Mouse (Mus musculus): ENCODE data around the gene Map3k20. TPM values are rescaled to one million over a fixed set of nuclear protein-coding genes. Genes with fewer than 3 reads are reported as not detected.

Map3k20 gene
- polyA plus RNA-seq, 1 experiment from 2014 or later = 4.8 TPM

DNA sequence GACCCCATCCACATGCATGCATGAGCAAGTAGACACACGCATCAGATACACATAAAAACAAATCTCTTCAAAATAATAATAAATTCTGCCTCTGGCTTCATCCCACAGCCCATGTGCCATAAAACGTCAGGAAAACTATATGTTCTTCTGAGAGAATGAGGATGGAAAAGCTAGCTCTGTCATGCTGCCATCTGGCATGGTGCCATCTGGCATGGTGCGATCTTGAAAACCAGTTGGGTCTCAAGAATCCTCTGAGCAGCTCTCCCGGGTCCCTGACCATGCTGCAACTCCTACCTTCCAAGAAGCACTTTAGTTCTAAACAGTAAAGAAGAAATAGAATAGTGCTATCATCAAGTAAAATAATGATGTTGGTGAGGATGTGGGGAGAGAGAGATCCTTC lies 106.9 kb downstream of the Map3k20 start:
- 81% methylated on average over 4 of the region's 4 CpGs for WGBS (ENCODE audit: insufficient replicate concordance)
- Histone ChIP-seq H3K4me2 (ENCODE audit: low read depth, low read length) (no peak overlapping the region), H3K36me3 (replicated peaks; ENCODE audit: insufficient read depth, low read length) (no peaks in the 10 kb centered on the region), H3K27me3 (ENCODE audit: insufficient read depth, low read length) (no peaks in the 10 kb centered on the region), H3K4me1 (ENCODE audit: insufficient read depth) (no peaks in the 10 kb centered on the region), H3K9ac (replicated peaks) (no peak overlapping the region), H3K27ac (ENCODE audit: low read depth) (no peak overlapping the region), H3K9me3 (ENCODE audit: low read length) (no peaks in the 10 kb centered on the region), H3K4me3 (ENCODE audit: low read depth, low read length) (no peak overlapping the region)
- DNase-seq (no peak), ATAC-seq (no peak)
- TF ChIP-seq CTCF (IDR thresholded peaks at IDR 0.05; ENCODE audit: low read depth) (no peak), EP300 (IDR thresholded peaks at IDR 0.05; ENCODE audit: low read depth) (no peak)

- Histone ChIP-seq H3K9ac (replicated peaks) (no peak overlapping the region), H3K4me3 (ENCODE audit: low read depth, low read length) (no peak overlapping the region), H3K27me3 (ENCODE audit: insufficient read depth, low read length) (no peaks in the 10 kb centered on the region), H3K4me2 (ENCODE audit: low read depth, low read length) (no peak overlapping the region), H3K27ac (ENCODE audit: low read depth) (no peak overlapping the region), H3K36me3 (replicated peaks; ENCODE audit: insufficient read depth, low read length) (no peaks in the 10 kb centered on the region), H3K4me1 (ENCODE audit: insufficient read depth) (no peaks in the 10 kb centered on the region), H3K9me3 (ENCODE audit: low read length) (no peaks in the 10 kb centered on the region)
- DNase-seq (no peak), ATAC-seq (no peak)
- WGBS (ENCODE audit: insufficient replicate concordance) = 88% methylated on average over 6 of the region's 6 CpGs
- TF ChIP-seq CTCF (IDR thresholded peaks at IDR 0.05; ENCODE audit: low read depth) (no peak), EP300 (IDR thresholded peaks at IDR 0.05; ENCODE audit: low read depth) (no peak)
Measured at GRCm38 (mm10) chr2:72396934-72397333, 111.5 kb downstream of the Map3k20 start.

DNA sequence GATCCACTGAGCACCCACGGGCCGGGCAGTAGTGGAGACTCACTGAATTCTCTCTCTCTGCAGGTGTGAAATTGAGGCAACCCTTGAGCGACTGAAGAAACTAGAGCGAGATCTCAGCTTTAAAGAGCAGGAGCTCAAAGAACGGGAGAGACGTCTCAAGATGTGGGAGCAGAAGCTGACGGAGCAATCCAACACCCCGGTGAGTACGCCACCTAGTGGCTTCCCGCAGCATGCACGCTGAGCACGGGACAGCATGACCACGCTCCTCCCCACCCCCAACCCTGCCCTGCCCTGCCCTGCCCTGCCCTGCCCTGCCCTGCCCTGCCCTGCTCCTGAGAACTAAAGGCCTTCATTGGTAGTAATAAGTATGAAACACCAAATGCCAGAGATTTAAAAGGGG lies 112.8 kb downstream of the Map3k20 start:
- Histone ChIP-seq H3K36me3 (replicated peaks; ENCODE audit: insufficient read depth, low read length) (peaks cover 5% of the 10 kb centered on the region; the same call in 1 of the 2 replicates), H3K9me3 (ENCODE audit: low read length) (no peaks in the 10 kb centered on the region), H3K4me3 (ENCODE audit: low read depth, low read length) (no peak overlapping the region), H3K4me2 (ENCODE audit: low read depth, low read length) (no peak overlapping the region), H3K27ac (ENCODE audit: low read depth) (no peak overlapping the region), H3K9ac (replicated peaks) (no peak overlapping the region), H3K27me3 (ENCODE audit: insufficient read depth, low read length) (no peaks in the 10 kb centered on the region), H3K4me1 (ENCODE audit: insufficient read depth) (no peaks in the 10 kb centered on the region)
- ATAC-seq (peak; percentile 88), DNase-seq (peak; percentile 83)
- 21% methylated on average over 13 of the region's 13 CpGs for WGBS (ENCODE audit: insufficient replicate concordance)
- TF ChIP-seq CTCF (IDR thresholded peaks at IDR 0.05; ENCODE audit: low read depth) (peak; percentile 78), EP300 (IDR thresholded peaks at IDR 0.05; ENCODE audit: low read depth) (no peak)

DNA sequence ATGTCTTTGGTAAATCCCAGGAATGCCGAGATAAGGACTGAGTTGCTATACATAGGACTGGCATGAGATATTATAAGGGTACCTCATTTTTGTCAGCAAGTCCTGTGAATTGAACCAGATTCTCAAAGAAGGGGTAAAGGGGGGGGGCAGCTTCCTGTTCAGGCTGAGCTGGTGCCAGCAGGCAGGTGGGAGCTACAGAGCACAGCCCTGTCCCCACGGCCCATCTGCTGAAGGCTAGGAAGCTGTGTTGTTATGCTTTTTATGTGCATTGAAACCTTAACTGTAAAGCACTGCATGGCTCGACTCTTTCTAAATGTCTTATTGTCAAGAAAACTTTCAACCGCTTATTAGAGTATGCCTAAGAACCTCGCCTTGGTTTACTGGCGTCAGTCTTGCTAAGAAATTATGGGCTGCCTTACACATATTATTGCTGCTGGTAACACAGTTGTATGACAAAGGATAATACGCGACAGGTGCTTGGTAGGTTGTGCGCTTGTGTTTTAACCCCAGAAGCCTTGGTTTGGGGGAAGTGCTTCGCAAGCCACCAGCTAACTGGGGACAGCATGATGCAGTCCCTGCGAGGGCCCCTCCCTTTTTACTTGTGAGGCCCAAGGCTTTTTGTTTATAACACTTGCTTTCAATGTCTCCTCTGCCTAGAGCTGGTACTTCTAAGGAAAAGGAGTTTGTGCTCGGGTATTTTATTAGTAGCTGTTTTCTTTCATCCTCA lies 114.2 kb downstream of the Map3k20 start:
- DNase-seq (peak; percentile 33), ATAC-seq (peak; percentile 67)
- Histone ChIP-seq H3K9me3 (ENCODE audit: low read length) (no peaks in the 10 kb centered on the region), H3K4me3 (ENCODE audit: low read depth, low read length) (no peak overlapping the region), H3K27ac (ENCODE audit: low read depth) (peak overlapping the region; percentile 64), H3K4me2 (ENCODE audit: low read depth, low read length) (no peak overlapping the region), H3K9ac (replicated peaks) (no peak overlapping the region), H3K27me3 (ENCODE audit: insufficient read depth, low read length) (no peaks in the 10 kb centered on the region), H3K36me3 (replicated peaks; ENCODE audit: insufficient read depth, low read length) (peaks cover 10% of the 10 kb centered on the region; the same call in 1 of the 2 replicates), H3K4me1 (ENCODE audit: insufficient read depth) (no peaks in the 10 kb centered on the region)
- WGBS (ENCODE audit: insufficient replicate concordance) = 74% methylated on average over 12 of the region's 12 CpGs
- no peak for TF ChIP-seq CTCF (IDR thresholded peaks at IDR 0.05; ENCODE audit: low read depth)
- no peak for TF ChIP-seq EP300 (IDR thresholded peaks at IDR 0.05; ENCODE audit: low read depth)

- no peak for TF ChIP-seq EP300 (IDR thresholded peaks at IDR 0.05; ENCODE audit: low read depth)
- TF ChIP-seq CTCF (IDR thresholded peaks at IDR 0.05; ENCODE audit: low read depth) = no peak
- Histone ChIP-seq H3K9ac (replicated peaks) (no peak overlapping the region), H3K4me3 (ENCODE audit: low read depth, low read length) (no peak overlapping the region), H3K4me1 (ENCODE audit: insufficient read depth) (no peaks in the 10 kb centered on the region), H3K27ac (ENCODE audit: low read depth) (no peak overlapping the region), H3K36me3 (replicated peaks; ENCODE audit: insufficient read depth, low read length) (peaks cover 11% of the 10 kb centered on the region; the same call in 1 of the 2 replicates), H3K4me2 (ENCODE audit: low read depth, low read length) (no peak overlapping the region), H3K27me3 (ENCODE audit: insufficient read depth, low read length) (no peaks in the 10 kb centered on the region), H3K9me3 (ENCODE audit: low read length) (no peaks in the 10 kb centered on the region)
- ATAC-seq (no peak), DNase-seq (no peak)
- WGBS (ENCODE audit: insufficient replicate concordance) = 79% methylated on average over 9 of the region's 9 CpGs
Measured at GRCm38 (mm10) chr2:72401290-72401689, 115.9 kb downstream of the Map3k20 start.

GRCm38 (mm10) chr2:72405621-72406555 lies 120.5 kb downstream of the Map3k20 start:
- H3K27ac ChIP-seq (ENCODE audit: low read depth) = peak overlapping the region; percentile 32; the same call in 1 of the 2 replicates
- H3K9me3 ChIP-seq (ENCODE audit: low read length) = no peaks in the 10 kb centered on the region
- no peak overlapping the region for H3K4me3 ChIP-seq (ENCODE audit: low read depth, low read length)
- DNase-seq = no peak
- WGBS (ENCODE audit: insufficient replicate concordance) = 71% methylated on average over 12 of the region's 12 CpGs
- no peak overlapping the region for H3K4me2 ChIP-seq (ENCODE audit: low read depth, low read length)
- ATAC-seq = no peak
- H3K27me3 ChIP-seq (ENCODE audit: insufficient read depth, low read length) = no peaks in the 10 kb centered on the region
- no peak overlapping the region for H3K9ac ChIP-seq (replicated peaks)
- H3K4me1 ChIP-seq (ENCODE audit: insufficient read depth) = no peaks in the 10 kb centered on the region
- TF ChIP-seq EP300 (IDR thresholded peaks at IDR 0.05; ENCODE audit: low read depth) = no peak
- TF ChIP-seq CTCF (IDR thresholded peaks at IDR 0.05; ENCODE audit: low read depth) = no peak
- peaks cover 11% of the 10 kb centered on the region; the same call in 1 of the 2 replicates for H3K36me3 ChIP-seq (replicated peaks; ENCODE audit: insufficient read depth, low read length)

Data from liver, postnatal 0 days (tissue).